Mouse (Mus musculus) stomach, postnatal 0 days (tissue): Measurements from ENCODE around the gene Npas4.

Experiments
- CTCF ChIP-seq: IDR thresholded peaks from 2 replicates; pipeline ENCODE4 v1.5.1; 2016; ENCODE audit warnings: antibody characterized with exemption, low read depth, mild to moderate bottlenecking, moderate library complexity
- EP300 ChIP-seq: optimal IDR thresholded peaks from 2 replicates; pipeline ENCODE3; 2016; ENCODE audit warnings: antibody characterized with exemption

GRCm38 (mm10) chr19:4990256-4990625 is at the start of gene Npas4:
- TF ChIP-seq CTCF (no peak), EP300 (no peak)
